Mouse (Mus musculus): ENCODE measurements at regions not wholly inside any gene's neighbourhood (a gene's known extent, or its start where the extent isn't known, plus 50 kb on each side); places are given as distances from the start of the nearest gene placed in this dataset.
A peak's percentile ranks its signal among the peaks of the same experiment; 100 is the strongest.

DNA sequence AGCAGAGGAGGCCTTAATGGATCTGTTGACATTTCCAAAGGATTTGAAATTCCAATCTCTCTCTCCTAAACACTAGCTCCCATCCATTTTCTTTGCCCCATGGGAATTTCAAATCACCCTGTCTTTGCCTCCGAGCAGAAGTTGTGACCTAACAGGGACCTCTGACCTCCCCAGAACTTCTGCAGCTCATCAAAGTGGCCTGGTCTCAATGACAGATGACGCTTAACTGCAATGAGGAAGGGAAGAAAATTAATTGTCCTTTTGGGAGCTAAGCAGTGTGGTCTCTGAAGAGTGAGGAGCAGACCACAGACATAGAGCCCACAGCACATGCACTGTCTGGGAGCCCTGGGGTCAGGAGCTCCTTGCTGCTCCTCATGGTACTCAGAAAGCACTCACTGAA is 155.3 kb downstream of the Tox3 start:
- no peak for DNase-seq (ENCODE audit: low read depth, low spot score)

DNA sequence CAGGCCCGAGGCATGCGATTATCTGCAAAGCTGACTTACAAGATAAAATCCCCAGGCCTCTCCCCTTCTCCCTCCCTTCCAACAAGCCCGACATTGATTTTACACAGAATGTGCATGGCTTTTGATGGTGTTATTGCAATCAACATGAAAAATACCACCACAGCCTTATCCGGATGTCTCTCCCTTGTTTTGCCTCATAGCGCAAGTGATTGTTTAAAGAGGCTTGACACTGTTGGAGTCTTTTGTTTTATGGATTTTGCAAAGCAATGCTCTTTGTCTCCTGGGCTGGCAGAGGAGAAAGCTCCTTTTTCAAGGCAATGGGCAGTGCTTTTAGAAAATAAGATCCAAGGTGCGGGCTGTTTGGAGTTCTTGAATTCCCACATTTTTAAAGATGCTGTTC is 165.3 kb downstream of the Tox3 start:
- DNase-seq (ENCODE audit: low read depth, low spot score), result no peak

DNA sequence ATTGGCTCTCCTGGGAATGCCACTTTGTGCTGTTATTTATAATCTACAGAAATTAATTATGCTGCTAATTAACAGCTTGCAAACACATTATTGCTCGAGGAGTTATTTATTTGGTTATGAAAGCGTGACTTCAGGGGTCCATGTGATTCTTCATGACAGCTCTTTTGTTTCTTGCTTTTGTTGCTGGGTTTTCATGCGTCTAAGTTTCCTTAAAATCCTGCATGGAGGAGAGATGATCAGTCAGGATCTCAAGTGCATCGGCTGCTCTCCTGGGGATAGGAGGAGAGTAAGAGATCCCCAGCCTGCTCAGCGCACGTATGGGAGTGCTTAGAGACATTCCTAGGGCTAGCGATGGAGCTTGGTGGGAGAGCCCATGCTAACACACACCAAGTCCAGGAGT is 171.4 kb downstream of the Tox3 start:
- no peak for DNase-seq (ENCODE audit: low read depth, low spot score)

DNA sequence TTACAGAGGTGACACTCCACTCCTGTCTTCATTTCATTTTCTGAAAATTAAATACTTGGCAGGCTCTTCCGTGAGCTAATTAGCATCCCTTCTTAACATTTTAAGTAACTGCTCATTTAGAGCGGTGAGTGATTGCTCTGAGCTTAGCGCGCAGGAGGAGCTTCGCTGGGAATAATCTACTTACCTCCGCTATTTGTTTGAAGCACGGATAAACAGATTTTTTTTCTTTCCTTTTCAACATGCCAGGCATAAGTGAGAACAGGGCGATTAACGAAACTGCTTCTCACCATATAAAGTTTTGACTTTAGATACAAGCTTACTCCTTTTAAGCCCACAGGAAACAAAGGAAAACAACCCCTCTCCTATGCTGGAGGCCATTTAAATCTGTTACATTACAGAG is 171.8 kb downstream of the Tox3 start:
- no peak for DNase-seq (ENCODE audit: low read depth, low spot score)

DNA sequence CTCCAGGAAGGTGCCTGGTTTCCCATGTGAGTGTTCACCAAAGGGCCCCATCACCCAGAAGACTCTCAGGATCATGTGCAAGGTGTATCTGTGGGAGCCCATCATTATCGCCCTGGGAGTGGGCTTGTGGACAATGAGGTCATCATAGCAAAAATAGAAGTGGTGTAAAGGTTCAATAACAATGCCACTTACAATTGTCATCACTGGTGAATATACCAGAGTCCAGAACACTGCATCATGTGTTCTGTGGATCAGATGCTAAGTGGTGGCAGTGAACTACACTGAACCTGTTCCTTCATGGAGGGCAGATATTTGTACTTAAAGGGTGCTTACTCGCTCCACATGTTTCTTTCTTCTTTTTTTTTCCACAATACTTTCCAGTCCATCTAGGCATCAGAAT is 181.5 kb downstream of the Tox3 start:
- DNase-seq (ENCODE audit: low read depth, low spot score), result no peak

DNA sequence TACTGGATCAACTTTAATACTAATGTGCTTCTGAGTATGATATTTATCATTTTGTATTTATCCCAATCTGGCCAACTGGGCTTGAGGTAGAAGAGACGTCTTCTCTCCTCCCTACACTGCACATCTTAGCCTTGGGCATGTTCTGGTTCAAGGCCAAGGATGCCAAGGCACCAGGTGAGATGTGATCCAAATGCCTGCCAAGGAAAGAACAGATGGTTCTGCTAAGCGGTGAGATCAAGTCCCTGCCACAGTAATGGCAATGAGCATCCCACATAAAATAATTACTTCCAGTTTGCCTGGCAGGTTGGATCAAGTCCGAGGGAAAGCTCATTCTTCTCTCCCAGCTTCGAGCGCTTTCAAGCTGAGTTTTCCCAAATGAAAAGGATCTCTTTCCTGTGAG is 196.7 kb downstream of the Tox3 start:
- DNase-seq (ENCODE audit: low read depth, low spot score), result no peak

DNA sequence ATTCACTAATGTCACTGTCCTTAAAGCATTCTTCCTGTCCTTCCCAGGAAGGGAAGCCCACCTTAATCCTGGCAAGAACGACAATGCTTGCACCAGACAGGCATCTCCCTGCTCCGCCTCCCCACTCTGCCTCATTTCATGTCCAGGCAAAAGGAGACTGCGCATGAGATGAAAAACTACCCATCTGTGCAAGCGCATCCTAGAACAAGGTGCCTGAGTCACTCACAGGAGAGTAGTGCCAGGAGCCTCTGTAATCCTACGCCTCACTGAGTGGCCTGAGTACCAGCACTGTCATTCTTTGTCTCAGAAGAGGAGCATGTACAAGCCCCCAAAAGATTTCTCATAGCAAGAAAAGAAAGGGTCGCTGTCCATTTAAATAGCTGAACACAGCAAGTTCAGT is 198.2 kb downstream of the Tox3 start:
- DNase-seq (ENCODE audit: low read depth, low spot score), result peak; percentile 32

DNA sequence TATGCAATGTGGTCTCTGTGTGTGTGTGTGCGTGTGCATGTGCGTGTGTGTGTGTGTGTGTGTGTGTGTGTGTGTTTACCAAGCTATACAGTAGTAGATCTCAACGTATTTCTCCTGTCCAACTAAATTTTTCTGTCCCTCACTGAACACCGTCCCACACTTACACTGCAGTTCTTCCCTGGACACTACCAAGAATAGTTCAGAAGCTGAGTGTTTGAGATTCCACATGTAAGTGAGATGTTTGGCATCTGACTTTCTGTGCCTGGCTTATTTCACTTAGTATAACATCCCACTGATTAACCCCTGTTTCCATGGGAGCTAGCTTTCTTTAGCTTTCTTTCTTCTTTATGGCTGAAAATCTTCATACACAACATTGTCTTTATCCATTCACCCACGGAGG is 213.5 kb downstream of the Tox3 start:
- no peak for DNase-seq (ENCODE audit: low read depth, low spot score)

DNA sequence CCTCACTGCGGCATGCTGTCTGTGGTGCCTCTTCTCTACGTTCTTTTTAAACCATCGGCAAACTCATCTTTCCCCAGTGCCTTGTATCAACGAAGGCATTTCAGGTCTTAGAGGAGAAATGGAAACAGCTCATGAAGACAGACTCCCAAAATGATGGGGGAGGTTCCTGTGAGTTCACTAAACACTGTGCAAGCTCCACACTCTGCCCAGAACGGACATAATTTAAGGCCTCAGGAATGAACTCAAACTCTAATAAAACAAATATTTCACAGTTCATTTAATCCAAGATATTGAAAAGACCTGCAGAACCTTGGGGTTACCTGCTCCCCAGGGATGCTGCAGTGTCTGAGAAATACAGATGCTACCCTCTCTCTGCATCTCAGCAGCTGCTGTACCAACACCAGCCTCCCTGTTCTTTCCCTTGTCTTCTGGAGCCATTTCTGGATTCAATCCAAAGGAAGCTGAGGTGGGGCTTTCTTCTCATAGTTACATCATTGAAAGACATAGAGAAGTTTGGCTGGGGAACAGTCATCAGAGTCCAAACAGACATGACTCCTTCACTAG is 217.4 kb downstream of the Tox3 start:
- DNase-seq (ENCODE audit: low read depth, low spot score), result no peak

DNA sequence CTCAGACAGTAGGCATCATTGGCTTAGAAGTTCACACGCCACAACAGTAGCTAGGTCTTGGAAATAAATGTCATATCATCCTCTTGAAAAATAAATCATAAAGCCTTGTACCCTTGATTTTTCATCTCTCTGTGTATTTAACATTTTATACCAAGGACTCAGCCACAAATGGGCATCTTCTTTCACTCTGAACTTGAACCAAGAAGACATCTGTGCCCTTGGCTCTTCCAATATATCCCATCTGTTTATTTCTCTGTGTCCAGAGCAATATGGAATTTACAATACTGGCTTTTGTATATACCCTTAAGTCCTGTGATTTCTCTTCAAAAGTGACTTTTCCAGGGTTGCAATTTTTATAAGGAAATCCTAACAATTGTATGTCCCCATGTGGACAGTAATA is 222.7 kb downstream of the Tox3 start:
- no peak for DNase-seq (ENCODE audit: low read depth, low spot score)

DNA sequence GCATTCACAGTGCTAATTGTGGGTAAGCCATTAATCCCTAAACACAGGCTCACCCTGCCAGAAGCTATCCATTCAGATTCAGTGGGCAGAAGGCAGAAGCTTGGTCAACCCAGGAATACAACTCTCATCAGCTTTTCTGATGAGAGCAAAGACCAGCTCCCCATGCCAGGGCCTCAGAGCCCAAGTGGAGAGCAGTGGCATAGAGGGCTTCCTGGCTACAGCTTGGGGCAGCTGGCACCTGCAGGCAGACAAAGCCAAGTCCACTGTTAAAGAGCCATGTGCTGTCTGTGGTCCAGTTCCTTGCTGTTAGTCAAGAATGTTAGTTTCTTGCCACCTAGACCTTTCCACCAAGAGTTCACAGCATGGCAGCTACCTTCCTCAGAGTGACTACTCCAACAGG is 225.0 kb downstream of the Tox3 start:
- no peak for DNase-seq (ENCODE audit: low read depth, low spot score)

DNA sequence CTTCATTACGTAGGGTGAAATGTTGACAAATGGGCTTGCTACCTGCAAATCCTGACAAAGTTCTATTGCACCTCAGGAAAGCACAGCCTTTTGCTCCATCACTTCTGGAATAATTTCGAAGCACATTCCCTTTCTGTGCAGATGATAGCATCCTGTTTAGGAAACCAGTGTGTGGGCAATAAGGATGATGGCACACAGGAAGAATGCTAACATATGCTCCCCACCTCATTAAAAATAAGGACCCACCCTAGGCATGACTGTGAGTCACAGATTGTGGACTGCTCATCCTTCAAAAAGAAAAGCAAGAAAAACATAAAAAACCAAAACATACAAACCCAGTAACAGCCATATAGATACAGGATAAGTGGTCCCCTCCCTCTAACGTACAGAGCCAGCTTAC is 226.2 kb downstream of the Tox3 start:
- no peak for DNase-seq (ENCODE audit: low read depth, low spot score)

DNA sequence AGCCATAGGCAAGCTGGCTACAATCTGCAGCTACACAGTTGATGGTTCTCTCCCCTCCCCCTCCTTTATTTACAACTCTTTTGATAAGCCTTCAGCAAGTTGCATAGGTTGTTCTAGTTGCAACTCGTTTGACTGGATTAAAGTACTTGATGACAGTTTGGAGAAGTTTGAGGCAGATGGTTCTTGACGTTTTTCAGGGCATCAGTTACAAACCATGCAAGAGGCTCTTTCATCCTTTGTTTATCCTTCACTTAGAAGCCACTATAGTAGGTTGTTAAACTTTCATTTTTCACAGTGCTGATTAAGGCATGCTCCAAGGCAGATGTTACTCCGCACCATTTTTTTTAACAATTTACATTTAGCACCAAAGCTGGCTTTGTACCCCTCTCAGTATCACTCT is 227.1 kb downstream of the Tox3 start:
- DNase-seq (ENCODE audit: low read depth, low spot score), result no peak

DNA sequence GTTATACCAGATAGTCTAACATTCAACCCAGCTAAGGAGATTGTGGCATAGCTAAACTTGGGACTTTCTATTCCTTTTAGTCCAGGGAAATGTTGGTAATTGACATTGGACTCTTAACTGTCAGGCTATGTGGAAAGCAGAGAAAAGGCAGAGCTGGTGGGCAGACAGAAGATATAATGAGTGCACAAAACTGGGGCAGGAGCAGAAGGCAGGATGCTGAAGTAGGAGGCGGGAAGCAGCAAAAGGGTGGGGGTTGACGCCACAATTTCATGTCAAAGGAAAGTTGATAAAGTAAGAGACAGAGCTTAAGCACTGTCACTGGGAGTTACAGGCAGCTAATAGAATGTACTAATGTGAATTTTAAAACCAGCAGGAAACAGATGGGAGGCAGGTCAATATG is 232.7 kb downstream of the Tox3 start:
- peak; percentile 33 for DNase-seq (ENCODE audit: low read depth, low spot score)

DNA sequence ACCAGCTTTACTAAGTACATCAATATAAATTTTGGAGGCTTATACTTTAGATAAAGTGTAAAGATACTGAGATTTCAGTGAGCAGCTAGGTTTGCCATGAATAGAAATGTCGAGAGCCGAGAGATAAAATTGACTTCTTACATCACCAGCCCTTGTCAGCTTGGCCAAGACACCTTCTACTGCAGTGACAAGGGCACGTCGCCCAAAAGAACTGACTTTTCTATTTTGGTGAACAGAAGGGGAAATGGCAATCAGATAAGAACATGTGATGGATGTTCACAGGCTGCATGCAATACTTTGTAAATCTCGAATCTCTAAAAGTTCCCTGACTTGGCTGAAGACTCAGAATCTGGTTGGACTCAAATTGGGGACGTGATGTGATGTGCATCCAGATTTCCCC is 247.6 kb downstream of the Tox3 start:
- DNase-seq (ENCODE audit: low read depth, low spot score), result no peak

DNA sequence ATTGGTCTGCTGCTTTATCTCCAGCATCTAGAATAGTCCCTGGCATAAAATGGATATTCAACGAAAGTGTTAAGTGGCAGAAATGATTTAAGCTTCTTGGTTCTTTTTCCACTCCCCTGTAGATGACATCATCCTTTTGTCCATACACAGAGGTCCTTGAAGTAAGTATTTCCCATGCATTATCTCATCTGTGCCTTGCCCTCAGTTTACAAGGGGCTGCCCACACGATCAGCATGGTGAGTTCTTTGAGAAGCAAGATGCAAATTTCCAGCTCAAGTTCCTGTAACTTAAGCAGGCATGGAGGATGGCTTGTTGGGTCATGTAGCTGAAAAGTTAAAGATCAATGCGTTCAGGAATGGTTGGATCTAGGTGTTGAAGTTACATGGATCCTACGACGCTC is 265.5 kb downstream of the Tox3 start:
- no peak for DNase-seq (ENCODE audit: low read depth, low spot score)

DNA sequence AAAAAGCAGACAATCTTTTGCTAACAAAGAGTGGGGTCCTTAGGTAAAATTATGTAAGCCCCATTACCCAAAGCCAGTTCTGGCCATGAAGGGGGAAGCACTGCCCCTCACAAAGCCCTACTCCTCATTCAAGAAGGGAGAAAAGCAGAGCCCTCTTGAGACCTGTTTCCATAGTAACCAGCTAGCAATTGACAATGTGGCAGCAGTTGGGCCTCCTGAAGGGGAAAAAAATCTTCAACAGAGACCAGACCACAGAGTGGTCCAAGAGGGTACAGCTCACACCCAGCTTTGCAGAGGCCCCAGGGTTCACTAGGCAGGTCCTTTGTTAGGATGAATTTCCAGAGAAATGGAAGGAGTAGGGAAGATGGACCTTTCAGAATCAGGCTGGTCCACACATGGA is 271.8 kb downstream of the Tox3 start:
- no peak for DNase-seq (ENCODE audit: low read depth, low spot score)

DNA sequence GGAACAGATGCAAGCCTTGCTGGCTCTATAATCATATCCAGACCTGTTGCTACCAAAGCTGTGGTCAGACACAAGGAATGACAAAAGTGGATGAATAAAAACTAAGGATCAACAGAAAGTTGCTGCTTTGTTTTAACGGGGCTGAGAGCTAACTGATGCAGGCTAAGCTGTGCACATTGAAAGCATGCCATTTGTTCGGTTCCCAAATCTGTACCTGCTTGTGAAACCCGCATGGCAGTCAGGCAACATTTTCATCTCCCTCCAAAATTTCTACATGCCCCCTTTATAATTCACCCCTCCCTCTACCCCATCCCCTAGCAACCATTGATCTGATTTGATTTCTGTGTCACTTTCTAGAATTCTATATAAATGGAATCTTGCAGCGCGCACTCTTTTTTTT is 272.3 kb downstream of the Tox3 start:
- no peak for DNase-seq (ENCODE audit: low read depth, low spot score)

DNA sequence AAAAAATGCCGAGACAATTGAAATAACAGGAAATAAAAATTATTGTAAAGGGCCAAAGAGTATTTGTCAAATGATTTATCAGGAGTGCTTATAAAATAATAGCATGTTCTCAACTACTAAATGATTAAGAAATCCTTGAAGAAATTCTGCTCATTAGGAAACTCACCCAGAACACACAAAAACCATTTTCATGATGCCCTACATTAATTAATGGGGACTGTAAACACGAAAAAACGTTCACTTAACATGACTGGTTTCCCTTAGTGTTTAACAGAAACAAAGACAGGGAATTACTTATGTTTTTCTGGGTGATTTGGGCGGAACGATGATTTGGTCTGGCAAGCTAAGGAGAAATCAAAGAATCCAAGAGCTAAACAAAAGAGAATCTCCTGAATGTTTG is 278.1 kb downstream of the Tox3 start:
- no peak for DNase-seq (ENCODE audit: low read depth, low spot score)

DNA sequence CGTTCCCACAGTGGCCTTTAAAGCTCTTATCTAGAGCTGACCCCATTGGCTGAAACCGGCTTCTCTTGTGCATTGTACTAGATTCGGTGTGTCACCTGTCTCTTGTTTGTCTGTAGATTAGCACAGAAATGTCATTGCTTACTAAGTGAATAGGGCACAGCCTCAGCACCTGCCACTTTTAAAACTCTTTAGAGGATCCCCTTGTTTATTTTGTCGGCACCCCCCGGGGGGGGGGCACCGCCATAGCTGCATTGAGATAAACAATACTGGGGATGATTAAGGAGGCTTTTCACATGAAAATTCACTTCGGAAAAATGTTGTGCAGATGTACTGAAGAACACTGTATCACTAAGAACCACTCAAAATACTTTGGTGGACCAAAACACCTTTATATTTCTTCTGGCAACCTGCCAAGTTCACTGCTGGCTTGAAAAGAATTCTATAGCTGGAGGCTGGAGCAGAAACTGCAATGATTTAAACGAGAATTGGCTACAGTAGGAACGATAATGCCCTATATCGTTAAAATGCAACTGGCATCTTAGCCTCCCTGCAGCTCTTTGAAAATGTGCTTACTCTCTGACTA is 278.6 kb downstream of the Tox3 start:
- DNase-seq (ENCODE audit: low read depth, low spot score), result no peak

DNA sequence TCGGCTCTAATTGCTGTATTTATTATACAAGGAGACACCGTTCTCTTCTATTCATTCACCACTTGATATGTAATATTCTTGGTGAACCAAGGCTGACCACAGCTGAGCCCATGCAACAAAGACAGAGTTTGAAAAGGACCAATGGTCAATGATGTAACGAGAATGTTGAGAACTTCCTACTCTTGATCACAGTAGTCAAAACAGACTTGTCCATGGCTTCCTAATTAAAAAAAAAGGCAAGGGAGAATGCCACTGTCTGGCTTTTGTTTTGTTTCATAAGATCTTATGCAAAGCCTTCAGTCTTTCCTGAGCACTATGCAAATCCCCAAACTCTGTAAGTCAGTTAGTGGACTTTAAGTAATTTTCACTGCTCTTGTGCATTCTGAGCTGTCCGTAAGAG is 279.7 kb downstream of the Tox3 start:
- no peak for DNase-seq (ENCODE audit: low read depth, low spot score)

DNA sequence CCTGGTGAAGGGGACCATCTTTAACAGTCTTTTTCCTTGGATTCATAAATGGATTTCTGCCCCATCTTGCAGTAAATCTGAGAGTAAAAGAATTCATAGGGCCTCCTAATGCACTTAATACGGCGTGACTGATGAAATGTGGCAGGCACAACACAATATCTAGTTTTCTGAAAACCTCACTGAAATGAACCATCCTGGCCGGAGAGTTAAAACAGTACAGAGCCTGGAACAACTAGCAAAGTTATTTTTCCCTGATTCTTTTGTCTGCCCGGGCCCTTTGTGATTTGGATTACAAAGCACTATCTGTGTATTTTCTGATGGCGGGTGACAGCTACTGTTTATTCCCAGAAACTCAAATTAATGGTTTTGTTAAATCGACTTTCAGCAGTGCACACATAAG is 283.8 kb downstream of the Tox3 start:
- no peak for DNase-seq (ENCODE audit: low read depth, low spot score)

DNA sequence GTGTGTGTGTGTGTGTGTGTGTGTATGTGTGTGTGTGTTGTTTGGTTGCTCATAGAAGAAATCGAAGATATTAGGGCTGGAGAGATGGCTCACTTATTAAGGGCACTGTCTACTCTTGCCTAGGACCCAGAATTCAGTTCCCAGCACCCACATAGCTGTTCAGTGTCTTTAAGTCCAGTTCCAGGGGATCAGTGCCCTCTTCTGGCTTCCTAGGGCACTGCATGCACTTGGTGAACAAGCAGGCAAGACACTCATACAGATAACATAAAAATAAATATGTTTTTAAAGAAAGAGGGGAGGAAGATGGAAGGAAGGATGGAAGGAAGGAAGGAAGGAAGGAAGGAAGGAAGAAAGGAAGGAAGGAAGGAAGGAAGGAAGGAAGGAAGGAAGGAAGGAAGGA is 284.9 kb downstream of the Tox3 start:
- no peak for DNase-seq (ENCODE audit: low read depth, low spot score)

DNA sequence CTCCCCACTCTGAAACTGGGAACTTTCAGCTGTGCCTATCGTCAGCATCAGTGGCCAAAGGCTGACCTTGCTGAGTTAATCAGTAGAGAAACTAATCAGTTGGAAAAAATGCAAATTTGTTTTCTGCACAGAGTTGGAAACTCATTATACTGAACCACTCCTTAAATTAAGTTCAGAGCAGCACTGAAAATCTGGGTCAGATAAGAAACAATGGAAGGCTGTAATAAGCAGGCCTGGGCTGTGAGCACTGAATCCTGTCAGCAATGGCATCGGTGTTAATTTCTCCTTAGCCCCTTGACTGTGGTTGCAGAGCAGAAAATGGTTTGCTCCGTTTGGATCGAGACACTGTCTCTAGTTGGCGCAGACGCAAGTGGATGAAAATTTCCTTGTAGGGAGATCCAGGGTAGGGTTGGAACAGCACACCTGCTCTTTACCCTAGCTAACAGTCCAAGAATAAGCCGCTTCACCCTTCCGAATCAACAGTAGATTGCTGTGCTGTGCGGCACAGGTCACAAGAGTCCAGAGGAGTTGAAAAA is 289.4 kb downstream of the Tox3 start:
- no peak for DNase-seq (ENCODE audit: low read depth, low spot score)

Data from telencephalon, adult 2 months (tissue).